Comparison of ENCODE assay signal across 13 mouse cellular contexts in genomic region chr10:67813901-67814300, GRCm38 (mm10).
"Had no signal": no experiment of that assay in that cellular context is flagged by ENCODE, and none has a peak within 500 bp of the region (broad histone marks: within the 10 kb centered on the region; RNA-seq: fewer than 3 reads in every experiment).

No protein-coding gene starts in this region.

- H3K27me3 ChIP-seq: midbrain, embryonic 13.5 days; neural tube, embryonic 12.5 days had no signal

- H3K27ac ChIP-seq: liver, embryonic 14.5 days; midbrain, embryonic 13.5 days; neural tube, embryonic 12.5 days had no signal

- H3K9ac ChIP-seq: liver, embryonic 14.5 days; lung, embryonic 14.5 days; midbrain, embryonic 13.5 days; neural tube, embryonic 12.5 days had no signal

- H3K4me1 ChIP-seq: midbrain, embryonic 13.5 days; neural tube, embryonic 12.5 days had no signal

- H3K9me3 ChIP-seq: midbrain, embryonic 13.5 days had no signal

- H3K4me3 ChIP-seq: midbrain, embryonic 13.5 days; neural tube, embryonic 12.5 days had no signal

- H3K4me2 ChIP-seq: lung, embryonic 14.5 days; midbrain, embryonic 11.5 days; midbrain, embryonic 13.5 days; neural tube, embryonic 12.5 days had no signal

- ATAC-seq: midbrain, embryonic 13.5 days; midbrain, embryonic 16.5 days had no signal

- H3K36me3 ChIP-seq: midbrain, embryonic 13.5 days; neural tube, embryonic 12.5 days had no signal

- DNase-seq: lung, adult 18-20 months; lung, embryonic 14.5 days; lung, postnatal 10 days; lung, postnatal 4 days; right cerebral cortex, postnatal 14 days; thymus, adult 18-20 months; thymus, postnatal 14 days; thymus, postnatal 36 days had no signal
